Mouse (Mus musculus): Measurements from ENCODE around the gene Galns. TPM values are rescaled to one million over a fixed set of nuclear protein-coding genes. Genes with fewer than 3 reads are reported as not detected.

Gene Galns
- polyA plus RNA-seq, 1 experiment, result 17.6 TPM

GRCm38 (mm10) chr8:122646337-122646736 is 35.1 kb upstream of the Galns start:
- no peaks in the 10 kb centered on the region for H3K36me3 ChIP-seq (ENCODE audit: control insufficient read depth, insufficient read depth)
- no peaks in the 10 kb centered on the region for H3K27me3 ChIP-seq (ENCODE audit: control insufficient read depth, insufficient read depth, insufficient read length)
- H3ac ChIP-seq (ENCODE audit: control insufficient read depth, insufficient read length), result no peak overlapping the region
- H3K4me3 ChIP-seq, result peak overlapping the region; percentile 33
- no peak for TF ChIP-seq POLR2AphosphoS2 (IDR thresholded peaks at IDR 0.05; ENCODE audit: insufficient read length, low read depth)
- no peak for TF ChIP-seq SRF (IDR thresholded peaks at IDR 0.05; ENCODE audit: control insufficient read depth, insufficient read length, low read depth)
- TF ChIP-seq USF1 (IDR thresholded peaks at IDR 0.05; ENCODE audit: low read depth), result peak; percentile 51
- peak in 2 of 3 experiments; percentile 77 to 92 for TF ChIP-seq MYOD1 (IDR thresholded peaks at IDR 0.05; ENCODE audit: control insufficient read depth in 1 of 3, insufficient read length in 2 of 3, low read depth in 2 of 3)
- TF ChIP-seq MYOG (IDR thresholded peaks at IDR 0.05; ENCODE audit: control insufficient read depth in 1 of 3, insufficient read depth in 1 of 3, insufficient read length in 2 of 3, low read depth in 2 of 3), result peak; percentile 71 to 93 (median 88)
- TF ChIP-seq REST (IDR thresholded peaks at IDR 0.05; ENCODE audit: insufficient read depth, insufficient read length), result no peak
- no peak for TF ChIP-seq E2F4 (IDR thresholded peaks at IDR 0.05; ENCODE audit: insufficient read depth)
- peak; percentile 32 for TF ChIP-seq TCF3 (IDR thresholded peaks at IDR 0.05; ENCODE audit: insufficient read length, low read depth)
- no peak for TF ChIP-seq CEBPB (IDR thresholded peaks at IDR 0.05; ENCODE audit: insufficient read depth, poor library complexity, severe bottlenecking)
- no peak for TF ChIP-seq MAX (IDR thresholded peaks at IDR 0.05; ENCODE audit: low read depth)
- TF ChIP-seq TCF12 (IDR thresholded peaks at IDR 0.05; ENCODE audit: insufficient read depth, poor library complexity, severe bottlenecking), result peak; percentile 95
- TF ChIP-seq POLR2A (IDR thresholded peaks at IDR 0.05; ENCODE audit: insufficient read length, low read depth), result peak; percentile 62
- H3K79me2 ChIP-seq (ENCODE audit: control insufficient read depth, insufficient read depth), result no peaks in the 10 kb centered on the region
- H3K4me2 ChIP-seq (ENCODE audit: low read depth), result peak overlapping the region; percentile 76

- H3K4me3 ChIP-seq, result peak overlapping the region; percentile 33
- H3K4me2 ChIP-seq (ENCODE audit: low read depth), result peak overlapping the region; percentile 76
- no peaks in the 10 kb centered on the region for H3K36me3 ChIP-seq (ENCODE audit: control insufficient read depth, insufficient read depth)
- H3ac ChIP-seq (ENCODE audit: control insufficient read depth, insufficient read length), result no peak overlapping the region
- H3K27me3 ChIP-seq (ENCODE audit: control insufficient read depth, insufficient read depth, insufficient read length), result no peaks in the 10 kb centered on the region
- no peaks in the 10 kb centered on the region for H3K79me2 ChIP-seq (ENCODE audit: control insufficient read depth, insufficient read depth)
- TF ChIP-seq CEBPB (IDR thresholded peaks at IDR 0.05; ENCODE audit: insufficient read depth, poor library complexity, severe bottlenecking) (no peak), POLR2A (IDR thresholded peaks at IDR 0.05; ENCODE audit: insufficient read length, low read depth) (no peak), USF1 (IDR thresholded peaks at IDR 0.05; ENCODE audit: low read depth) (no peak), MAX (IDR thresholded peaks at IDR 0.05; ENCODE audit: low read depth) (no peak), TCF12 (IDR thresholded peaks at IDR 0.05; ENCODE audit: insufficient read depth, poor library complexity, severe bottlenecking) (peak; percentile 56), MYOD1 (IDR thresholded peaks at IDR 0.05; ENCODE audit: control insufficient read depth in 1 of 3, insufficient read length in 2 of 3, low read depth in 2 of 3) (peak in 2 of 3 experiments; percentile 67 to 73), POLR2AphosphoS2 (IDR thresholded peaks at IDR 0.05; ENCODE audit: insufficient read length, low read depth) (no peak), SRF (IDR thresholded peaks at IDR 0.05; ENCODE audit: control insufficient read depth, insufficient read length, low read depth) (no peak), MYOG (IDR thresholded peaks at IDR 0.05; ENCODE audit: control insufficient read depth in 1 of 3, insufficient read depth in 1 of 3, insufficient read length in 2 of 3, low read depth in 2 of 3) (peak; percentile 44 to 89 (median 50)), TCF3 (IDR thresholded peaks at IDR 0.05; ENCODE audit: insufficient read length, low read depth) (peak; percentile 35)
Measured at GRCm38 (mm10) chr8:122644175-122644954, 33.1 kb upstream of the Galns start.

GRCm38 (mm10) chr8:122642071-122642470 is 30.8 kb upstream of the Galns start:
- TF ChIP-seq POLR2AphosphoS2 (IDR thresholded peaks at IDR 0.05; ENCODE audit: insufficient read length, low read depth), result no peak
- no peak for TF ChIP-seq TCF3 (IDR thresholded peaks at IDR 0.05; ENCODE audit: insufficient read length, low read depth)
- TF ChIP-seq POLR2A (IDR thresholded peaks at IDR 0.05; ENCODE audit: insufficient read length, low read depth), result peak; percentile 13
- no peak for TF ChIP-seq SRF (IDR thresholded peaks at IDR 0.05; ENCODE audit: control insufficient read depth, insufficient read length, low read depth)
- no peak for TF ChIP-seq TCF12 (IDR thresholded peaks at IDR 0.05; ENCODE audit: insufficient read depth, poor library complexity, severe bottlenecking)
- peak; percentile 89 for TF ChIP-seq USF1 (IDR thresholded peaks at IDR 0.05; ENCODE audit: low read depth)
- no peak for TF ChIP-seq CEBPB (IDR thresholded peaks at IDR 0.05; ENCODE audit: insufficient read depth, poor library complexity, severe bottlenecking)
- Histone ChIP-seq H3K79me2 (ENCODE audit: control insufficient read depth, insufficient read depth) (no peaks in the 10 kb centered on the region), H3K36me3 (ENCODE audit: control insufficient read depth, insufficient read depth) (no peaks in the 10 kb centered on the region)

GRCm38 (mm10) chr8:122641406-122641805 is 30.1 kb upstream of the Galns start:
- no peak overlapping the region for H3K4me3 ChIP-seq
- no peak overlapping the region for H3K4me2 ChIP-seq (ENCODE audit: low read depth)
- no peaks in the 10 kb centered on the region for H3K79me2 ChIP-seq (ENCODE audit: control insufficient read depth, insufficient read depth)
- no peaks in the 10 kb centered on the region for H3K27me3 ChIP-seq (ENCODE audit: control insufficient read depth, insufficient read depth, insufficient read length)
- TF ChIP-seq MYOD1 (IDR thresholded peaks at IDR 0.05; ENCODE audit: control insufficient read depth in 1 of 3, insufficient read length in 2 of 3, low read depth in 2 of 3), result peak in 1 of 3 experiments; percentile 29
- peak in 1 of 3 experiments; percentile 7 for TF ChIP-seq MYOG (IDR thresholded peaks at IDR 0.05; ENCODE audit: control insufficient read depth in 1 of 3, insufficient read depth in 1 of 3, insufficient read length in 2 of 3, low read depth in 2 of 3)
- TF ChIP-seq TCF3 (IDR thresholded peaks at IDR 0.05; ENCODE audit: insufficient read length, low read depth), result no peak
- TF ChIP-seq POLR2A (IDR thresholded peaks at IDR 0.05; ENCODE audit: insufficient read length, low read depth), result peak; percentile 15
- TF ChIP-seq SRF (IDR thresholded peaks at IDR 0.05; ENCODE audit: control insufficient read depth, insufficient read length, low read depth), result no peak
- TF ChIP-seq REST (IDR thresholded peaks at IDR 0.05; ENCODE audit: insufficient read depth, insufficient read length), result no peak
- TF ChIP-seq CEBPB (IDR thresholded peaks at IDR 0.05; ENCODE audit: insufficient read depth, poor library complexity, severe bottlenecking), result no peak
- H3K36me3 ChIP-seq (ENCODE audit: control insufficient read depth, insufficient read depth), result no peaks in the 10 kb centered on the region
- H3ac ChIP-seq (ENCODE audit: control insufficient read depth, insufficient read length), result no peak overlapping the region

More at GRCm38 (mm10) chr8:122642071-122642470, 30.8 kb upstream of the Galns start:
- Histone ChIP-seq H3K27me3 (ENCODE audit: control insufficient read depth, insufficient read depth, insufficient read length) (no peaks in the 10 kb centered on the region), H3K4me2 (ENCODE audit: low read depth) (peak overlapping the region; percentile 25), H3K4me3 (no peak overlapping the region), H3ac (ENCODE audit: control insufficient read depth, insufficient read length) (no peak overlapping the region)

Data from myocyte (in vitro differentiated cells).